Mouse (Mus musculus): Measurements from ENCODE around the gene Erbb4.
"Not testable (repeated sequence)": the region's sequence is repeated elsewhere in the genome, so short reads cannot be mapped to it uniquely, and the experiment has no call there.

The Erbb4 gene

GRCm38 (mm10) chr1:68872976-68873634 is 234.8 kb downstream of the Erbb4 start:
- in situ Hi-C loops (cut with MseI, MboI), result no loop called here

GRCm38 (mm10) chr1:68860341-68860740 is 247.5 kb downstream of the Erbb4 start:
- in situ Hi-C loops (cut with MseI, MboI), result no loop called here

GRCm38 (mm10) chr1:68859480-68859879 is 248.4 kb downstream of the Erbb4 start:
- in situ Hi-C loops (cut with MseI, MboI), result no loop called here

- in situ Hi-C loops (cut with MseI, MboI), result no loop called here
Observed at GRCm38 (mm10) chr1:68839352-68839751, 268.5 kb downstream of the Erbb4 start.

GRCm38 (mm10) chr1:68834686-68835085 is 273.2 kb downstream of the Erbb4 start:
- in situ Hi-C loops (cut with MseI, MboI), result no loop called here

GRCm38 (mm10) chr1:68832101-68832500 is 275.8 kb downstream of the Erbb4 start:
- in situ Hi-C loops (cut with MseI, MboI), result no loop called here

- in situ Hi-C loops (cut with MseI, MboI), result no loop called here
Observed at GRCm38 (mm10) chr1:68831575-68831974, 276.3 kb downstream of the Erbb4 start.

GRCm38 (mm10) chr1:68830501-68831239 is 277.2 kb downstream of the Erbb4 start:
- in situ Hi-C loops (cut with MseI, MboI), result no loop called here

GRCm38 (mm10) chr1:68823116-68823644 is 284.7 kb downstream of the Erbb4 start:
- in situ Hi-C loops (cut with MseI, MboI), result no loop called here

GRCm38 (mm10) chr1:68806711-68807110 is 301.1 kb downstream of the Erbb4 start:
- in situ Hi-C loops (cut with MseI, MboI), result no loop called here

- in situ Hi-C loops (cut with MseI, MboI), result no loop called here
Observed at GRCm38 (mm10) chr1:68787409-68788015, 320.3 kb downstream of the Erbb4 start.

GRCm38 (mm10) chr1:68780653-68781052 is 327.2 kb downstream of the Erbb4 start:
- in situ Hi-C loops (cut with MseI, MboI), result no loop called here

GRCm38 (mm10) chr1:68780032-68780431 is 327.8 kb downstream of the Erbb4 start:
- in situ Hi-C loops (cut with MseI, MboI), result no loop called here

- in situ Hi-C loops (cut with MseI, MboI), result not testable (repeated sequence)
Observed at GRCm38 (mm10) chr1:68766095-68766494, 341.8 kb downstream of the Erbb4 start.

- in situ Hi-C loops (cut with MseI, MboI), result no loop called here
Observed at GRCm38 (mm10) chr1:68762456-68762855, 345.4 kb downstream of the Erbb4 start.

- in situ Hi-C loops (cut with MseI, MboI), result no loop called here
Observed at GRCm38 (mm10) chr1:68748976-68749375, 358.9 kb downstream of the Erbb4 start.

- in situ Hi-C loops (cut with MseI, MboI), result no loop called here
Observed at GRCm38 (mm10) chr1:68681478-68681877, 426.4 kb downstream of the Erbb4 start.

GRCm38 (mm10) chr1:68674667-68675066 is 433.2 kb downstream of the Erbb4 start:
- in situ Hi-C loops (cut with MseI, MboI), result no loop called here

- in situ Hi-C loops (cut with MseI, MboI), result no loop called here
Observed at GRCm38 (mm10) chr1:68666831-68667601, 440.8 kb downstream of the Erbb4 start.

- in situ Hi-C loops (cut with MseI, MboI), result no loop called here
Observed at GRCm38 (mm10) chr1:68590475-68590874, 517.4 kb downstream of the Erbb4 start.

GRCm38 (mm10) chr1:68573851-68574540 is 533.9 kb downstream of the Erbb4 start:
- in situ Hi-C loops (cut with MseI, MboI), result no loop called here
